Mouse (Mus musculus) cerebellum, postnatal 10 days (tissue): ENCODE results near the gene 6430571L13Rik.

Experiments used
- DNase-seq, 2 experiments: peaks; one replicate each; pipeline ENCODE4 v3.0.0; 2021; ENCODE audit warnings: mixed read lengths in 2 of 2

Gene 6430571L13Rik

DNA sequence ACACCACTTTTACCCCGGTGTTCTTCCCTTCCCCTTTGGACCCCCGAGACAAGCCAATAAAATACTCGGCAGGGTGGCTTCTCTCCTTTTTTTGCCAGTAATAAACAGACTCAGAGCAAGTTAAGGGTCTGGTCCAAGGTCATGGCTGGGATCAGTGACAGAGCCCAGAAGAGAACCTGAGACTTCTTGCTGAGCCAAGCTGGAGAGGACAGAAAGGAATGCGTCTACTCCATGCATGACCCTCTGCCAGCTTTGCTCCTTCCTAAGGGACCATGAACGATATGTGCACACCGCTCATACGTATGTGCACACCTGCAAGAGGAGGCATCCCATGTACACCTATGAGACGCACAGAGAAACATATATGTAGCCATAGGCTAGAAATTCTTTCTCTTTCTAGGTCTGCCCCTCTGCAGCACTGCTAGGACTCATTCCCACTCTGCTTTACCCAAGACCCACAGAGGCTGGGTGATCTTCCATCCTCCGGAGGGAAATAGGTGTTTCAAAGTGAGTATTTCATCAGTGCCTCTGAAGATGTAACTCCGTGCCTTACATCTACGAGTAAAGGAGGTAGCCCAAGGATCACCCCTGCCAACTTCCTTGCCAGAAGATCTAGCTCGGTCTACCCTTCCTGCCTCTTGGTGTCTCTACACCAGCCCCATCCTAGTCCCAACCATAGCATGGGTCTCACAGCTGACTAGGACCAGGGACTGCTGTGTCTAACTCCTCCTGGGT is 676 bp downstream of the 6430571L13Rik start:
- DNase-seq: peak in 1 of 2 experiments; percentile 64

- DNase-seq: peak; percentile 58 to 69
Measured at GRCm38 (mm10) chr9:107342201-107342709, 1.9 kb downstream of the 6430571L13Rik start.

DNA sequence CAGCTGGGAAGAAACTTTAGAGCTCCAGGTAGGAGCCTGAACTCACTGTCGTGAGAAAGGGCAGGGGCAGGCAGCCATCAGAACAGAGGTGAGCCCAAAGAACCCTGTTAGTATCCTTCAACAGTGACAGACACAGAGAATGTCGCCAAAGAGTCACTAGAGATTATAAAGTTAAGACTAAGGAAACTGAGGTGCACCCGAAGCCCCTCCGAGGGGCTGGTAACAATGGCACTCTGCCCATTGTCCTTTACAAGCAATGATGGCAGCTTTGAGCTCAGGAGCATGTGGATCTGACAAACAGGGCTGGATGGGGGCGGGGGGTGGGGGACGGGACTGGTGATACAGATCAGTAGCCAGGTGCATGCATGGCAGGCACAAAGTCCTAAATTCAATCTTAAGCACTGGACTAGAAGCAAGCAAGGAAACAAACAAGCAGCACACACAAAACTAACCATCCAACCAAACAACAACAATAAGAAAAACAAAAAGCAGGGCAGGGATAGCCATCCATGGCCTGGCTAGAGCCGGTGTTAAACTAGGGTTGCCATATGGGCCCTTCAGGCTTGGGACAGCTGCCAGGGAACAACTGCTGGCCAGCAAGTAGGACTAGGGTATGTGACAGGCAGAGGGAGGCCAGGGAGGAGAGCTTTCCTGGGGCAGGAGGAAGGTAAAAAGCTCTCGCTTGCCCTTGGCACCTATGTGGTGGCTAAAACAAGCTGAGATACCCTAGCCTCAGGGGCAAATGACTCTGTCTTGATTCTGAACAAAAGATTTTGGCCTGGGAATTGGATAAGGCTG is 2.9 kb downstream of the 6430571L13Rik start:
- peak; percentile 98 for DNase-seq

DNA sequence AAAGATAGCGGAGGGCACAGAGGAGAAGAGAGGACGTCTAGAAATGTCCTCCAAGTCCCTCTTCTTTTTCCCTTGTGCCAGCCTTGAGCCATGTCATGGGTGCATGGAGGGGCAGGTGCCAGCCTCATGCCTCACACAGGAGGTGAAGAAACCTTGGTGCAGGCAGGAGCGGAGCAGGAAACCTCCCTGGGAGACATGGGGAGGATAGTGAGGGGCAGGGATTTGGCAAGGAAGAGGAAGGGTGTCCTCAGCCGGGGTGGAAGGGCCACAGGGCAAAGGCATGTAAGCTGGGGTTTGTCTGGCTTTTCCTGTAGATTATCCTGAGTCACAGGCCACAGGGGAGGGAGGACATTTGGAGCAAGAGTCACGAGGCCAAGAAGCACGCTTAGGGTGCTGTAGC is 3.6 kb downstream of the 6430571L13Rik start:
- peak in 1 of 2 experiments; percentile 43 for DNase-seq

DNA sequence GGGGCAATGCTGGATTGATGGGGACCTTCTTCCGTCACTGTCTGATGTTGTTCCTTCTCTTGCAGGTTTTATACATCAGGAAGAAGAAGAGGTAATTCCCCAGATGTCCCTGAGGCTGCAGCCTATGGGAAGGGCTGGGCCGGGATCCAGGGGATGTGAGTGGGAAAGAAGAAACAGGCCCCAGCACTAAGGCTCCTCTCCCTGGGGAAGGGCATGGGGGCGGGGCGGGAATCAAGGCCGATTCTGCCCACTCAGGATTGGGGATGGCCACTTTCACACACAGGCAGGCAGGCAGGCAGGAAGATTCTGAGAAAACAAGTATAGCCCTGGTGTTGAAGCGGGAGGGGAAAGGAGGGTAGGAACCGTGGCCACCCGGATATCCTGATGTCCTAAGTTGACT is 5.7 kb downstream of the 6430571L13Rik start:
- DNase-seq: peak; percentile 55 to 60

- DNase-seq: peak; percentile 79 to 82
Measured at GRCm38 (mm10) chr9:107347586-107348183, 7.3 kb downstream of the 6430571L13Rik start.

- no peak for DNase-seq
Measured at GRCm38 (mm10) chr9:107349321-107349720, 8.9 kb downstream of the 6430571L13Rik start.

DNA sequence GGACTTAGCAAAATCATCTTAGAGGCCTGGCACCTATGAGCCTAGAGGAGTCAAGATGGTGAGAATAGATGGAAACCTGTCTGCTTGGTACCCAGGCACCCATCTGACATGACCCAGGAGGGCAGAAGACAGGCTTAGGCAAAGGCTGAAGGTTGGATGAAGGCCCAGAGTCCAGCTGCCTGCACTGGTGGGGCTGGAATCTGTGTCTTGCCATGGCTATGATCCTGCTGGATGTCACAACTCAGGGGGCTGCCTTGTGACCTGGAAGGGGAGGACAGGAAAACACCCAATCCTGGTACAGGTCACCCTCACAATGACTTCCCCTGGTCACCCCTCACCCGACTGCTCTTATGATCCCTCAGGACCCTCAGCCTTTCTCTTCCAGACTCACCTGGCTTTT is 14.4 kb downstream of the 6430571L13Rik start:
- DNase-seq: peak in 1 of 2 experiments; percentile 55

DNA sequence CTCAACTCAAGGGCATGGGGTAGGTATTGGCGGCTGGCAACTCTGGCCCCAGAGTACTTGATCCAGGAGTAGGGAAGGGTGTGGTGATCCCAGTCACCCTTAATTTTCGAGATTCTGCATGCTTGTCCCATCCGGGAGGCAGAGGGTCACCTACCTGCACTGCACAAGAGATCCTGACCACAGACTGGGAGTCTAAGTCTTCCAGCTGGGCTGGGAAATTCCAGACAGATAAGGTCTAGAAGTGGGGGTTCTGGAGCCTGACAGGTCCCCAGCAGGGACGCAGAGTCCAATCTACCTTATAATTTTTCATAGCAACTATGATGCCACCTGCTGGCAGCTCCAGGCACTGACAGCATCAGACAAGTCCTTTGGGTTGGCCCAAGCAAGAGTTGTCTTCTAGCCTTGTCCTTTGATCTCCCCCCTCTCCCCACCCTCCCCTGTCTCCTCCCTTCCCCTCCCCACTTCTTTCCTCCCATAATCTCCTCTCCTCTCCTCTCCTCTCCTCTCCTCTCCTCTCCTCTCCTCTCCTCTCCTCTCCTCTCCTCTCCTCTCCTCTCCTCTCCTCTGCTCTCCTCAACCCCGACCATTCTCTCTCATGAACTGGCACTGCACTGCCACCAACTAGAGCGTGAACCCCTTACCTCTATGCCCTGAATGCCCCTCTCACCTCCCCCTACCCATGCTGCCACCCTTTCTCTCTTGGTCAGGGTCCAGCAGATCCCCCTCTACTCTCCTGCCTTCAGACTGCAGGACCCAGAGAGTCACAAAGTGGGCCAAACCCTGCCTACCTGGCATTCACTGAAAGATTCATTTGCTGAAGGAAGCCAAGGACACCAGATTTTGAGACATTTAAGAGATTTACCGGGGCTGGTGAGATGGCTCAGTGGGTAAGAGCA is 15.7 kb downstream of the 6430571L13Rik start:
- DNase-seq: peak; percentile 89 to 91

GRCm38 (mm10) chr9:107357651-107358050 is 17.2 kb downstream of the 6430571L13Rik start:
- peak; percentile 97 to 98 for DNase-seq

DNA sequence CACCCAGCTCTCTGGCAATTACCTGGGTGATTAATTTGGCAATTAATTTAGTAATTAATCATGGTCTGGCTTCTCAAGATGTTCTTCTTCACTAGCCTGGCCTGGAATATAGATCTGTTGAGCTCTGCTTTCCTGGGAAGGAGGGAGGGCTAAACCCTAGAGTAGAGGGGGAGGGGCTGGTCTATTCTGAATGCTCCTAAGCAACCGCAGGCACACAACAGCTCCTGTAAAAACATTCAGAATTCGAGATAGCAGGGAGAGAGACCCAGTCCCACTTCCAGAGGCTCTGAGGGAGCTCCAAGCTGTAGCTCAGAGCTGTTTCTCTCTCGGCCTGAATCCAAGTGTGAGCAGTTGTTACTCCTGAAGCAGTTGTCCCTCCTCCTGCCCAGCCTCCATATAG is 20.6 kb downstream of the 6430571L13Rik start:
- no peak for DNase-seq

DNA sequence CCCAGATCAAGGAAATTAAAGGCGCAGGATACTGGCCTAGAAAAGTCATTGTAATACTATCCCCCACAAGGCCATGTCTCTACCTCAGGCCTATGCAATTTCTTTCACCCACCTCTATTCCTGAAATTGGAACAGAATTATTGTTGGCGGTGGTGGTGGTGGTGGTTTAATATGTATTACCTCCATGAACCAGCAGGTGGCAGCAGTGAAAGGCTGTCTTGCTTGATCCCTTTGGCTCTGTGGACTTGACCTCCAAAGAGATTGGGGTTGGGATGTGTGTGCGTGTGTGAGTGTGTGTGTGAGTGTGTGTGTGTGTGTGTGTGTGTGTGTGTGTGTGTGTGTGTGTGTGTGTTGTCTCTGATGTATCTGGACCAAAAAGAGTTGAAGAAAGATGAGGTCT is 26.2 kb downstream of the 6430571L13Rik start:
- DNase-seq: peak; percentile 85 to 93

DNA sequence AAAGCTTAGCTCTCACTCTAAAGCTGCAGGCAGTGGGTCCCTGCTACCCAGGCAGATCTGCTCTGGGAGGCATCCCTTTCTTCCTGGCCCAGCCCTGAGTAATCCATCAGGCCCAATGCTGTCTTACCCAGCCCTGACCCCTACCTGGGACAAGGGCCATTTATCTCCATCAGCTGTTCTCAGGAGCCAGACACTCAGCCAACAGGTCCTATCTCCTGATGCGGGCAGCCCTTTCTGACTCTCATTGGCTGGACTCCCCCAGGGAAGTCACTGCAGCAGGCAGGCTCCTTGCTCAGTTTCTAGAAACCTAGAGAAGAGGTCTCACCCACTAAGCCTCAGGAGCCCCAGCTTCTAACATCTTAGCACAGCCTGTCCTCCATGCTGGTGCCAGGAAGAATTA is 27.9 kb downstream of the 6430571L13Rik start:
- DNase-seq: no peak

- DNase-seq: peak; percentile 39 to 43
Measured at GRCm38 (mm10) chr9:107369270-107370105, 29.1 kb downstream of the 6430571L13Rik start.

DNA sequence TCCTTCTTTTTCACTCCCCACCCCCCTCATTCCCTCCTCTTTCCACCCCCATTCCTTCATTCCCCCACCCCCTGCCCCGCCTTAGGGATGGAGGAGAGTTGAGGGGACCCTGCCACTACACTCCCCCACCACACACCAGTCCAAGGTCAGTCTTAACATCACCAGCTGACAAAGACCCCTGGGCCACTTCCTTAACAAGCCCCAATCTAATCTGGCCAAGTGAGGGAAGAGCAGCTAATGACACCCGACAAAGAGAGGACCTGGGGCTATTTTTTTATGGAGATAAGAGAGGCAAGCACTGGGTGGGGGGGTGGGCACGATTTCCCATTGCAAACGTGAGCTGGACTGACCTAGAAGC is 29.7 kb downstream of the 6430571L13Rik start:
- DNase-seq: no peak

- no peak for DNase-seq
Measured at GRCm38 (mm10) chr9:107372441-107372840, 32.0 kb downstream of the 6430571L13Rik start.

- DNase-seq: peak; percentile 74 to 80
Measured at GRCm38 (mm10) chr9:107374623-107375022, 34.2 kb downstream of the 6430571L13Rik start.

DNA sequence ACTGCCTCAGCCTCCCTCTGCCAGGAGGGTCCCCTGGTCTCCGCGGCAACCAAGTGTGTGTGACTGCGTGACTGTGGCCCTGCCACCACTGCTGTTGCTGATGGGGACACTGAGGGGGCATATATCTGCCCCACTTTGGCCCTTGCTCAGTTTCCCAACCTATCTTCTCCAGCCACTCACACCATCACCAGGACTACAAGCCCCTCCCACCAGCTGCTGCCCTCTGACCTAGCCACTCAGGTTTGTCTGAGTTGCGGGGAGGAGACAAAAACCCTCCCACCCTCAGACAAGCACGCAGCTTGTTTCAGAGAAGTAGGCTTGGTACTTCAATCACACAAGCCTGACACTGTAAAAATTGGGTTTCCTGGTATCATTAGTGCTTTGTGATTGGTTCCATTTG is 35.0 kb downstream of the 6430571L13Rik start:
- DNase-seq: no peak

- peak; percentile 67 to 73 for DNase-seq
Measured at GRCm38 (mm10) chr9:107377961-107378512, 37.6 kb downstream of the 6430571L13Rik start.

GRCm38 (mm10) chr9:107381723-107382122 is 41.3 kb downstream of the 6430571L13Rik start:
- DNase-seq: no peak

DNA sequence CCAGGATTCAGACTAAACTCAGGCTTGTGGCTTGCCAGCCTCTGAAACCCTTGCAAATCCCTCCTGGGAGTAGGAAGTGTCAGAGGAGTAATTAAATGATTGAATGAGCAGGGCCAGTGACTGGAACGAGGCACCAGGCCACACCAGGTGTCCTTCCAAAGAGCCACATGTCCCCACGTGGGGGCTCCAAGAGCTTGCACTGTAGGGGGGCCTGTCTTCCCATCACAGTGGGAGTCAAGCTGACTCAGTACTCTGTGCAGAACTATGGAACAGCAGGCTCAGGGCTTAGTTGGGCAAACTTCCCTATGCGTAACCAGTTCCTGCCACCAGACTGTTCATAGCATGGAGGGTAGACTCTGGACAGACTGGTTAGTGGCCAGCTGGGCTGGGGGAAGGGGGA is 44.0 kb downstream of the 6430571L13Rik start:
- peak; percentile 73 to 81 for DNase-seq
